Mouse (Mus musculus) spleen, adult 12 weeks (tissue): ENCODE data around the gene Slc7a14.
"Not testable (repeated sequence)": the region's sequence is repeated elsewhere in the genome, so short reads cannot be mapped to it uniquely, and the experiment has no call there.

Source experiments
- DNase-seq: peaks from one replicate; pipeline ENCODE4 v3.0.0; 2022; ENCODE audit warnings: low spot score

Gene Slc7a14

DNA sequence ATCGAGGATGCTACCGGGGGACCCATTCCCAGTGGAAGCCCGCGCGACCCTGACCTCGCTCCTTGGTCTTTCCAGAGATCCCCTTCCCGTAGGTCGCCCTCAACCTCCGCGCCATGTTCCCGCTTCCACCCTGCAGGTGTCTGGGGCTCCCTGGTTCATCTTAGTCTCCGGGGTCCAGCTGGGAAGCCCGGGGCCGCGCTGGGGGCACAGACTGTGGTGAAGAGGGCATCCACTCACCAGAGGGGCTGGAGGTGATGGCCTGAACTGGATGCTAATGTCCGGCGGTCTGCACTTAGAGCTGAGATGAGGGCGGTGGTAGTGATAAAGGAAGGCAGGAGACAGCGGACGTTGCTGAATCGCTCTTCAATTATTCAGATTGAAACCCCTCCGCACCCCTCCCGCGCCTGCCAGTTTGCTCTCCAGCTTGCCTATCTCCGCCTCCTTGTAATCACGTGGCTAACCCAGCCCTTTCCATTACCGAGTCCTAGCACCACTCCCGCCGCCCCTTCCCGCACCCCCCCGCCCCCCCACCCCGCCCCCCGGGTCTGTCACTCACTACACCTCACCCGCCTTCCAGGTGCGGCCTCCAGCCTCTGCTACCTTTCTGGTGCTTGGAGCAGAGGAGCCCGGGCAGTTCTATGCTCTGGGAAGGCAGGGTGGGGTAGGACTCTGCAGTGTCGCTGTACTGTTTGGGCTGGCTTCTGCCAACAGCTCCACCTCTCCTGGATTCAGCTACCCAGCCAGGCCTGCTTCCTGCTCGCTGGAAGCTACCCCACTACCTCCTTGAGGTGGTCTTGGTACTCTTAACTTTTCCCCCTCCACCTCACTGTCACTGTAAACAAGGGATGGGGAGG lies at the start of gene Slc7a14:
Slc7a14 (minus strand) TSS at position 445 of the 854 bp plus-strand sequence.
- DNase-seq = no peak

DNA sequence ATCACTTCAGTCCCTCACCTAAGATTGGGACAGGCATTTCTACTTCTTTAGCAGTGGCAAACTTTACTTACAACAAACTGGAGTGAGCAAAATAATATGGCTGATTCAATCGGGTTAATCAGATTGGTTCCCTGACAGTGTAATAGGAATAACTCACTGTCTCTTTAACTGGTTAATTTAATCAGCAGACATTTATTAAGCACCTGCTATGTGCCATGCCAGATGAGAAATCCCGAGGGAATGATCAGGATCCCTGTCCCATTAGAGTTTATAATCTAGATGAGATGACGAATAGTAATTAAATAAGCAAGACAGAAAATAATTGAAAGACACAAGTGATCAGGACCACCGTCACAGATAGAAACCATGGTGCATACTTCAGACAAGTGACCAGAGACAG lies 36.4 kb upstream of the Slc7a14 start:
- no peak for DNase-seq

DNA sequence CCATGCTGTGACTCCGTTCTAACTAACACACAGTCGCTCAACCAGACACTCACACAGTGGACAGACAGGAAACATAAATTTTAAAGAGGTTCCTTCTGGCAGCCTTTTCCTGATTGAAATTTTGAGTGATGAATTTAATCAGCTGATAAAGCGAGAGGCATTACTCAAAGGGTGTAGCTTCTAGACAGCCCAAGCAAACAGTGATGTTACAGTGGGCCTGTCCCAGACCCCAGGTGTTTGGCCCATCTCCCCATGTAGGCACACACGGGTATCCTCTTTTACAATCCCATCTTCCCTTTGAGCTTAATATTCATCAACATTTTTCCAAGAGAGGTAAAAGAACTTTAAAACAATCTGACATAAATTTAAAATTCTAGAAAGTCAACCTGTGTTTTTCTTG lies 35.6 kb upstream of the Slc7a14 start:
- DNase-seq = no peak

- DNase-seq = no peak
Observed at GRCm38 (mm10) chr3:31339236-31339635, 29.1 kb upstream of the Slc7a14 start.

GRCm38 (mm10) chr3:31328237-31328836 lies 18.2 kb upstream of the Slc7a14 start:
- no peak for DNase-seq

GRCm38 (mm10) chr3:31327791-31328190 lies 17.6 kb upstream of the Slc7a14 start:
- DNase-seq = no peak

- no peak for DNase-seq
Observed at GRCm38 (mm10) chr3:31324231-31324654, 14.1 kb upstream of the Slc7a14 start.

DNA sequence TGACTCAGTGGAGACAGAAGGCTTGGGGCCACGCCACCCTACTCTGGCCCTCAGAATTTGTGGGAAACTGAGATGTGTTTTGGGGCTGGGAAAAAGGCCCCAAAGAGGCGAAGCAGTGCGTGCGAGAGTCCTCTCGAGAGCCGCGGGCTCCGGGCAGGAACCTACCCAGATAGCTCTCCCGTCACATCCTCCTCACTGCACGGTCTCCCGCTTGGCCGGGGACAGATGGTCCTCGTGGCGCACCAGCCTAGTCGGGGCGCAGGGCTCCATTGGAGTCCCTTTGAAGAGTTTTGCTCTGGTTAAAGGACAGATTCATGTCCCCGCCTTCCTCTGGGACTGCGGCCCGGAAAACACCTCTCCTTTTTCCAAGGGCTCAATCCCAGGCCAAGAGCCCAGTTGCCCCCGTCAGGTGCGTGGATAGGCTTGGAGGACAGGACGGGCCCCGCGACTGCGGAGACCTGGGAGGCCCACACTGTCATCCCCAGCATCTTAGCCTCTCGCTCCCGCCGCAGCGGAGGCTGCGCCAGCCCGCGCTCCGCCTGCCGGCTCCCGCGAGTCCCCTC lies 726 bp downstream of the Slc7a14 start:
- DNase-seq = no peak

DNA sequence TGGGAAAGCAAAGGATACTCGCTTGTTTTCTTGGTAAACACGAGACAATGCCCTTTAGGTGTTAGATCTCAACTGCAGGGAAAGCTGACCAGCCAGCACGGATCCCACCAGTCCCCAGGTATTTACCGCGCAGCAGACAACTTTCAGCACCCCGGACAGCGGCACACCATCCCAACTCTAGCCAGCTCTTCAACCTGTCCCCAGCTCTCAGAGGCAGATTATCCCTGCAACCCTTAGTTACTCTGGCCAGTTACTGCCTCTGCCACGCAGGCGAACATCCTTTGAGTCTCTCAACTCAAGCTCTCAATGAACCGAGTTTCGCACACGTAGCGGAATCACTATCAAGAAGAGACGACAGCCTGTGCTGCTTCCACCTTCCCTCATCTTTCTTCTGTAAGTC lies 1.3 kb downstream of the Slc7a14 start:
- DNase-seq = no peak

GRCm38 (mm10) chr3:31307936-31308335 lies 2.2 kb downstream of the Slc7a14 start:
- no peak for DNase-seq

DNA sequence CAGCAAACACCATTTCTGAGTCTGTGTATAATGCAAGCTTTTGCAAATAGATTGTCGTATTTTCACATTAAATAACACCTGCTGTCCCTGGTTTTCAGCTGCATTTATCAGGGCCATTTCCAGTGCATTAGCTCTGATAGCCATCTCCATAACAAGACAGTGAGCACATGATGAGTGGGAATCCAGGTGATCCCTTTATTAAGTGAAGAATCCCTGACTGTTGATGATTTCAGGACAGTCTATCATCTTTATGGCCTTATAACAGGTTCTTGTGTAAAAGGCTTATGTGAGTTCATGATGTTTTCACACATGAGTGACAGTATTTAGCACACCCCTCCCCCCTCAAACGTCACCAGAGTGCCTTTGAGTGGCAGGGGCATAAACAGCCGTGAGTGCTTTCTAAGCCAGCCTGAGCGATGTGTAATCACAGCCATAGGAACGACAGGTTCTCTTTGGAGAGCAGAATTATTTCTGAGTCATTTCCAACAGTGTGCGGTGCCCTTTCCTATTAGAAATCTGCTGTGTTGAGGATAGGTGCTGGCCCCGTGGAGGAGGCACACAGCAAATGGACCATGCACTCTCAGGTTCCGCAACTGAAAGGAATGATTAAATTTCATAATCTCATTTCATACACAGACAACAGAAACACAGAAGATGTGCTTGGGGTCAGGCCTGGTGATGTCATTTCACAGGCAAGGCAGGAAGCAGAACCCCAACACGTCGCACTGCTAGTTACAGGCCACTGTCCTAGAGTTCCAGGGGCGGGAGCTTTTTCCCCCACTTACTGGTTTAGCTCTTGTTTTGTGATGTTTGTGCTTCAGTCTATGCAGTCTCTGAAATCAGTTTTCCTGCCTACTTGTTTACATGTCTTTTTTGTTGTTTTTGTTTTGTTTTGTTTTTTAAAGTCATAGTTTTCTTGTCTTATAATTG lies 18.2 kb downstream of the Slc7a14 start:
- DNase-seq = no peak

- no peak for DNase-seq
Observed at GRCm38 (mm10) chr3:31287421-31287948, 22.7 kb downstream of the Slc7a14 start.

DNA sequence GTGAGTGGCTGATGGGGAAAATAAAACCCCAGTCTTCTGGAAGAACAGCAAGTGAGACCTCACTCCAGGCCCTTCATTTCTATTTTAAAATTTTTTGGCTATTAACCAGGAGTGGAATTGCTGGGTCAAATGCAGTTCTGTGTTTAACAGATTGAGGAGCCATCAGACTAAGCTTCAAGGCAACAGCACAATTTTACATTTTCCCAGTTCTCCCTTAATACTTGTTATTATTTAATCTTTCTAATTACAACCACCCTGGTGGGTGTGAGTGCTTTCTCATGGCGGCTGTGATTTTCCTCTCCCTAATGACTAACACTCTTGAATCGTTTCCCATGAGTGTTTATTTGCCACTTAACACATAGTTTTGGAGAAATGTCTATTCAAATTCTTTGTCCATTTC lies 29.1 kb downstream of the Slc7a14 start:
- DNase-seq = no peak

- DNase-seq = no peak
Observed at GRCm38 (mm10) chr3:31274875-31275274, 35.3 kb downstream of the Slc7a14 start.

- DNase-seq = not testable (repeated sequence)
Observed at GRCm38 (mm10) chr3:31273247-31273646, 36.9 kb downstream of the Slc7a14 start.

DNA sequence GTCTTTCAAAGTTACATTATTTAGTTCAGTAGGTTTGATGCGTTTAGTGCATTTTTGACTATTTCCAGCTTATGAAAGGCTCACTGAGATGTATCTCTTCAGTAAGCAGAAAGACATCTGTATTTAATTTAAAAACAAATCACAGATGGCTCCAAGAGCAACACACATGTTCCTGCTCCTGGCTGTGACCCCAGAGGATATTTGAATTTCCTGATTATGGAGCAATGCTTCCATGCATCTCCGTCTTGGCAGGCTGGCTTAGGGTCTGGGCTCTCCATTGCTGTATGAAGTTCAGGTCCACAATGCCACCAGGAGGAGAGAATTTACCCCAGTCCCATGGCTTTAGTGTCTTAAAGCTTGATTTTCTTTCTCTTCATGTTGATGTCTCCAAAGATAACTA lies 37.5 kb downstream of the Slc7a14 start:
- no peak for DNase-seq

DNA sequence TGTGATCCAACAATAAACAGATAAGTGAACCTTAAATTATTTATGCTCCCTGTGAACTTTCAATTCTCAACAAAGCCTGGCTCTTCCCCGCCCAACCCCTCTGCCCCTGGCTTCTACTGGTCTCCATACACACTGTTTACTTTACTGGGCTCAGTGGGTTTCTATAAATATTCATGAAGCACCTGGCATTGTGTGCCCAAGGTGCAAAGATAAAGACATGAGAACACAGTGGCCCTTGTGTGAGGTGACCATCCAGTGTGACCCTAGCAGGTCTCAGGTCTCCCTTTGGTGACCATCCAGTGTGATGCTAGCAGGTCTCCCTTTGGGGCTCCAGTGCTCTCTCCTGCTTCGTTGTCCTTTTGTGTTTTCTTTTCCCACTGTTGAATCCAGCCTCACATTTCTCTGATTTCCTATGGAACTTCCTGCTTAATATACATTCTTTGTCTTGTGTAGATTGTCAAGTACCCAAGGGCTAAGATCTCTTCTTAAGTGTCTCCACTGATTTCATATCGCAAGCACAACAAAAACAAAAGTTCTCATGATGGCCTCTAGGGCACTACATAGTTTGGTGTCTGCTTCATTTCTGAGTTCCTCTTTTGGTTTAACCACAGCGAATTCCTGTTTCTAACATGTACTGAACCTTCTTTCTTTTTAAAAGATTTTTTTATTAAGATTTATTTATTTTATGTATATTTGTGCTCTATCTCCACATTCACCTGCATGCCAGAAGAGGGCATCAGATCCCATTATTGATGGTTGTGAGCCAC lies 40.4 kb downstream of the Slc7a14 start:
- DNase-seq = no peak

DNA sequence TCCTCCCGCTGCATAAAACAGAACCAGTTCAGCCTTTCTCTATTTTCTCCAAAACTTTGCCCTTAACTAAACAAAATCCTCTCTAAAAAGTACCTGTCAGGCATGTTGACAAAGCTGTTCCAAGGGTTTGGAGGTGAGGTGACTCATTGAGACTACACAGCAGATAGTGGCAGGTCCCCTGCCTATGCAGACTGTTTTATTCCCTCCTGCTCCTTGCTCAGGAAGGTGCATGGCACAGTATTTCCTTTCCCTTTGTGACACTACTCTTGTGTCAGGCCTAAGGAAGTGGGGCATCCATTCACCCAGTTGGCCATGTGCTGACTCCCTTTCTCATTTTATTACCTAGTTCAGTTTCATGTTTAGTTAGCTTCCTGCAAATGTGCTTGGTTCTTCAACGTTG lies 42.3 kb downstream of the Slc7a14 start:
- DNase-seq = no peak

DNA sequence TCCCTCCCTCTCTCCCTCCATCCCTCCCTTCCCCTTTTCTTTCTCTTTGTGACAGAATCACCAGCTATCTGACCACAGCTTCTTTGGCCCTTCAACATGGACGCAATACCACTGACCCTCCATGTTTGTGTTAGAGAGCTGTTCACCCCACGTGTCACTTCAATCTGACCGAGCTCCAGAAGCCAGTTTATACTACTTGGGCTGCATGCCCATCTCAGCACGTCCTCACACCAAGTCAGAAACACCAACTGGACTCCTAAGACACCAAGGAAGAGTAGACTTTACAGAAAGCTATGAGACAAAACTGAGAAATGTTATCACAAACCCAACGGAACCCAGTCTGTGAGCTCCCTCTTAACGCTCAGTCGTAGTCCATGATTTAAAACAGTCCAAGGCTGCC lies 43.2 kb downstream of the Slc7a14 start:
- DNase-seq = no peak

DNA sequence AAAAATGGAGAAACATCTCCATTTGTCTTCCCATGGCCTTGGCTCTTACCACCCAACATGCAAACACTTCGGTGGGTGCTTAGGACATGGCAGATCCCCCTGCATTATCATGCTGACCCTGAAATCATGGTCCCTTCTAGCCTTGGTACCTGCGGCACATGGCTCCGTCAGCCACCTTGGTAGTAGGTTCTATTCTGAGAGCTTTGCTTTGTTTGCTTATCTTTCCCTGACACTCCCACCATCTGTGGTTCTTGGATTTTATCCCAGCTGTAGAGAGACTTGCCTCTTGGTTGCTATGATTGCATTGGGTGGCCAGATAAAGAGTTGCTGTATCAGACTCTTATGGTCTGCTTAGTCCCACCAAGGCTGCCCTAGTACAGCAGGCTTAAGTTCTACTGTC lies 46.6 kb downstream of the Slc7a14 start:
- DNase-seq = no peak

DNA sequence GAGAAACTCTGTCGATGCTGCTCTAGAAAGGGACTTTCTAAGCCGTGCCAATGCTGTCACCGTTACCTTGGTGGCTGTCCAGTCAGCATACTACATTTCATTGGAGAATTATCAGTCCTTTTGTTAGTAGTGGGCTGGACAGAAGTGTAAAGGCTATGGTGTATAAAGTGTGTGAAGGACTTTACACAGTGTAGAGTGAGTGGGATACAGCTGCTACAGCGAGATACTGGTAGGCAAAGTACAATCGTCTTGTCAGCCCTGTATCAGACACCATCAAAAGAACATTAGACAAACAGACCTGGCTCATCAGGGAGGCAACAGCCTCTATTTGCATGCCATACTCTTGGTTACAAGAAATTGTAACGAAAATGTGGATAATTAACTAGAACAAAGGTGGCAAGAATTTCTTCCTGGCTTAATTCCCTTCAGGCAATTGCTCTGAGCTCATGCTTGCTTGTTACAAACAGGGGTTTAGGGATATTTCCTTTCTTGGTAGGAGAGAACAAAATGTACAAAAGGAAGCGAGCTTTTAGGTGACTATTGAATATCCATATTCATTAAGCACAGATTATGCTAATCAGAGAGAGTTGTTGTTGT lies 48.7 kb downstream of the Slc7a14 start:
- no peak for DNase-seq
